Mouse (Mus musculus): ENCODE measurements around the gene Nupr1l.
A peak's percentile ranks its signal among the peaks of the same experiment; 100 is the strongest.

- TF ChIP-seq CTCF (IDR thresholded peaks at IDR 0.05; ENCODE audit: extremely low read depth, insufficient read depth, insufficient read length, insufficient replicate concordance) (peak; percentile 67; the same call in 1 of the 2 replicates), POLR2A (IDR thresholded peaks at IDR 0.05; ENCODE audit: low read depth, low read length) (no peak)
These were observed 5.7 kb downstream of the Nupr1l start for GRCm38 (mm10) chr5:129914024-129914423.
